Mouse (Mus musculus): ENCODE results near the gene Hoxb3. TPM values are rescaled to one million over a fixed set of nuclear protein-coding genes. Genes with fewer than 3 reads are reported as not detected.
A peak's percentile ranks its signal among the peaks of the same experiment; 100 is the strongest.

Gene Hoxb3
- 3.6 and 4.7 TPM in 2 replicates for polyA plus RNA-seq (2014; fragmentation: Nextera tagmentation; extraction: Ambion mirVana)

DNA sequence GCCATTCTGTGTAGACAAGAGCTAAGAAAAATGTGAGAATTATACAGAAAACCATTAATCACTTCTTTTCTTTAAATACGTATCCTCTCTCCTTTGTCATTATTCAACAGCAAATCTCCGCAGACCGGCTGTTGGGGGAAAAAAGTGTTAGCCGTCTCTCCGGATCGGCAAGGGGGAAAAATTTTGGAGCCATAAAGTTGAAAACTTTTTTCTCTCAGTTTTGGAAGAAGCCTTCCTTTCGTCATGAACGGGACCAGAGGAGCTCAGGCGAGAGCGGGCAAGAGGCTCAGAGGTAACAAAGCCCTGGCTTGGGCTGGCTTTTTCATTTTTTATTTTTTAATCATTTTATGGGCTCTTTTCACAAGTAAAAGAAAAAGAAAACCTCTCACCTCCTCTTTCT, at the start of gene Hoxb3:
Gene Hoxb3 (plus strand): TSS at position 173 of the 400 bp plus-strand sequence.
- H3K9me3 ChIP-seq (ENCODE audit: control insufficient read depth, low read depth, low read length): no peaks in the 10 kb centered on the region
- no peaks in the 10 kb centered on the region for H3K27me3 ChIP-seq (ENCODE audit: control insufficient read depth, insufficient read depth, low read length)
- peak within 1 kb of the TSS; percentile 95 for H3K4me2 ChIP-seq (replicated peaks; ENCODE audit: low read depth, low read length)
- peak within 1 kb of the TSS; percentile 100 for H3K27ac ChIP-seq (ENCODE audit: low read length)
- peaks cover 18% of the 10 kb centered on the region for H3K4me1 ChIP-seq (ENCODE audit: control insufficient read depth, insufficient read depth, low read length)
- peak within 1 kb of the TSS; percentile 70 for H3K4me3 ChIP-seq (ENCODE audit: low read depth, low read length)
- peak within 1 kb of the TSS; percentile 96 for H3K9ac ChIP-seq (replicated peaks; ENCODE audit: low read depth, low read length)
- H3K36me3 ChIP-seq (ENCODE audit: control insufficient read depth, insufficient read depth, low read length): peaks cover 5% of the 10 kb centered on the region; the same call in 1 of the 2 replicates
- no peak for ATAC-seq (ENCODE audit: insufficient number of reproducible peaks, insufficient read depth, low FRiP score, low read depth)
- WGBS: 8% methylated on average over 10 of the region's 10 CpGs

DNA sequence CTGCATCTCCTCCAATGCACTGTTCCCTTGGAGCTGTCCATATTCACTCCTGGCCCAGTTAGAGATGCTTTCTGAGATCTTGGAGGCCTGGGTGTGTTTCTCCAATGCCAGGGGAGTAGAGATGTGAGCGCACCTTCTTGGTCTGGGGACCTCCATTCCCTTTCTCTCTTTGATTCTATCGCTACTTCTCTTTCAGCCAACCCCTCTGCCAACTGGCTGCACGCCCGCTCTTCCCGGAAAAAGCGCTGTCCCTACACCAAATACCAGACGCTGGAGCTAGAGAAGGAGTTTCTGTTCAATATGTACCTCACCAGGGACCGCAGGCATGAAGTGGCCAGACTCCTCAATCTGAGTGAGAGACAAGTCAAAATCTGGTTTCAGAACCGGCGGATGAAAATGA, 48.7 kb upstream of the Hoxb3 start:
- Histone ChIP-seq H3K4me3 (ENCODE audit: low read depth, low read length) (no peak overlapping the region), H3K9ac (replicated peaks; ENCODE audit: low read depth, low read length) (no peak overlapping the region), H3K36me3 (ENCODE audit: control insufficient read depth, insufficient read depth, low read length) (no peaks in the 10 kb centered on the region), H3K27me3 (ENCODE audit: control insufficient read depth, insufficient read depth, low read length) (peaks cover 73% of the 10 kb centered on the region), H3K9me3 (ENCODE audit: control insufficient read depth, low read depth, low read length) (no peaks in the 10 kb centered on the region), H3K4me2 (replicated peaks; ENCODE audit: low read depth, low read length) (no peak overlapping the region), H3K4me1 (ENCODE audit: control insufficient read depth, insufficient read depth, low read length) (peaks cover 17% of the 10 kb centered on the region), H3K27ac (ENCODE audit: low read length) (no peak overlapping the region)
- 10% methylated on average over 10 of the region's 10 CpGs for WGBS
- no peak for ATAC-seq (ENCODE audit: insufficient number of reproducible peaks, insufficient read depth, low FRiP score, low read depth)

DNA sequence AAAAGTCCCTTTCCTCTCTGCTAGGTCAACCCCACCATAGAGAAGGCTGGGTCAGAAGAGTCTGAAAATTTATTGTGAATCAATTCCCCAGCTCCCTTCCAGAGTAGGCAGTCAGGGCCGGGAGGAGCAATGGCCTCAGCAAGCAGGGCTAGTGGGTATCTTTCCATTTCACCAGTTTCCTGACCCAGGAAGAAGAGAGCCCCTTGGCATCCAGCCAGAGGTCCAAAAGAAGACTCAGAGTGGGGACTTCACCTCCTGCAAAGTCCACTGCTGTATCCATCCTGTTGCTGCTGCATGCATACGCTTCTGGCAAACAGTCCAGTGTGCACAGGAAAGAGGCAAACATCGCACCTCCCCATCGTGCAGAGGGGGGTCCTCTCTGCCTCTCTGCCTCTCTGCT, 47.2 kb upstream of the Hoxb3 start:
- no peak for ATAC-seq (ENCODE audit: insufficient number of reproducible peaks, insufficient read depth, low FRiP score, low read depth)
- Histone ChIP-seq H3K36me3 (ENCODE audit: control insufficient read depth, insufficient read depth, low read length) (no peaks in the 10 kb centered on the region), H3K4me3 (ENCODE audit: low read depth, low read length) (no peak overlapping the region), H3K4me1 (ENCODE audit: control insufficient read depth, insufficient read depth, low read length) (peaks cover 16% of the 10 kb centered on the region), H3K27ac (ENCODE audit: low read length) (no peak overlapping the region), H3K9ac (replicated peaks; ENCODE audit: low read depth, low read length) (no peak overlapping the region), H3K4me2 (replicated peaks; ENCODE audit: low read depth, low read length) (no peak overlapping the region), H3K9me3 (ENCODE audit: control insufficient read depth, low read depth, low read length) (no peaks in the 10 kb centered on the region), H3K27me3 (ENCODE audit: control insufficient read depth, insufficient read depth, low read length) (peaks cover 65% of the 10 kb centered on the region)
- 18% methylated on average over 4 of the region's 4 CpGs for WGBS

DNA sequence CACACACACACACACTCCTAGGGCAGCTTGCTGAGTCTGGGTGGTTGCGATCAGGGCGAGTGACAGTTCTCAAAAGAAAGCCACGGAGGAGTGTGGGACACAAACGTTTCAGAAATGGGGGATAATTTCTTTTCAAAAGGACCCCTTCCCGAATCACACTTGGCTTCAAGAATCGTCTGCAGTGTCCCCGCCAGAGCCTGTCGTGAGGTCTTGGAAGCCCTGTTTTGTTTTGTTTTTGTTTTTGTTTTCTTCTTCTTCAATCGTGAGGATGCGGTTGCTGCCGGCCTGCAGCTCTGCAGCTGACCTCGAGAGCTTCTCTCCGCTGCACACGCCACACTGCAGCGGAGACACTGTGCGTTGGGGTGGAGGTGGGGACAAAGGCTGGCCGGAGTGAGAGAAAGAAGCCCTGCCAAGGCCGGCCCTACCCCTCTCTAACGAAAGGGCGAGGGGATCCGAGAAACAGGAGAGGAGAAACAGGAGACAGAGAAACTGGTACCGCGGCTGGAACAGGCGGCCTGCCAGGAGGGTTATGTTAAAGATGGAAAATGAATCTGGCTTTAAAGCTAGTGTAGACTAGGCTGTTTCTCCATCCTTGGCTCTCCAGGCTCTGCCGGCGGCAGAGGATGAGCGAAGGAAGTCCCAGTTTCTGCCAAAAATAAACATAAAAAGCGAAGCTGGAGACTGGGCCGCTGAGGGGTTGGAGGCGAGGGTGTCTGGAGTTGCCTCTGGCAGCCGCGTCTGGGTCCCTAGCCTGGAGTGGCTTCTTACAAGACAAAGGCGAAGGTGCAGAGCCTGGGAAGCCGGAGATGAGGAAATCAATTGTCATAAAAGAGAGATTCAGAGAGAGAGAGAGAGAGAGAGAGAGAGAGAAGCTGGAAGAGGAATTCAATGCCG, 45.7 kb upstream of the Hoxb3 start:
- peaks cover 3% of the 10 kb centered on the region; the same call in 1 of the 2 replicates for H3K4me1 ChIP-seq (ENCODE audit: control insufficient read depth, insufficient read depth, low read length)
- H3K9me3 ChIP-seq (ENCODE audit: control insufficient read depth, low read depth, low read length): no peaks in the 10 kb centered on the region
- H3K4me2 ChIP-seq (replicated peaks; ENCODE audit: low read depth, low read length): no peak overlapping the region
- ATAC-seq (ENCODE audit: insufficient number of reproducible peaks, insufficient read depth, low FRiP score, low read depth): no peak
- no peak overlapping the region for H3K4me3 ChIP-seq (ENCODE audit: low read depth, low read length)
- no peaks in the 10 kb centered on the region for H3K36me3 ChIP-seq (ENCODE audit: control insufficient read depth, insufficient read depth, low read length)
- peaks cover 58% of the 10 kb centered on the region for H3K27me3 ChIP-seq (ENCODE audit: control insufficient read depth, insufficient read depth, low read length)
- H3K27ac ChIP-seq (ENCODE audit: low read length): no peak overlapping the region
- WGBS: 6% methylated on average over 35 of the region's 35 CpGs
- no peak overlapping the region for H3K9ac ChIP-seq (replicated peaks; ENCODE audit: low read depth, low read length)

DNA sequence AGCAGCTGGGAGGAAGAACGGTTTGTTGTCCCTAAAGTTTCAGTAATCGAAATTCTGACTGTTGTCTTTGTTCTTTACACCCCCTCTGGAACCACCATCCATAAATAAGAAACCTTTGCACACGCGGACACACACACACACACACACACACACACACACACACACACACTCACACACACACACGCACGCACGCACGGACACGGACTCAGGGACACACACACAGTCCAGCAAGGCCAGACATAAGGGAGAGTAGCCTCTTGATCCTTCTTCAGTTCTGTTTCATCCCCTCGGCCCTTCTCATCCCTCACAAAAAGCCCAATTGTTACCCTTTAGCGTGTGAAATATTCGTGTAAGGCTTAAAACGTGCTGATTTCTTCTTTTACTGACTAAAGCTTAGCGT, 44.8 kb upstream of the Hoxb3 start:
- Histone ChIP-seq H3K4me3 (ENCODE audit: low read depth, low read length) (no peak overlapping the region), H3K9ac (replicated peaks; ENCODE audit: low read depth, low read length) (no peak overlapping the region), H3K27ac (ENCODE audit: low read length) (no peak overlapping the region), H3K4me1 (ENCODE audit: control insufficient read depth, insufficient read depth, low read length) (no peaks in the 10 kb centered on the region), H3K27me3 (ENCODE audit: control insufficient read depth, insufficient read depth, low read length) (peaks cover 52% of the 10 kb centered on the region), H3K4me2 (replicated peaks; ENCODE audit: low read depth, low read length) (no peak overlapping the region), H3K9me3 (ENCODE audit: control insufficient read depth, low read depth, low read length) (no peaks in the 10 kb centered on the region), H3K36me3 (ENCODE audit: control insufficient read depth, insufficient read depth, low read length) (no peaks in the 10 kb centered on the region)
- 20% methylated on average over 14 of the region's 14 CpGs for WGBS
- no peak for ATAC-seq (ENCODE audit: insufficient number of reproducible peaks, insufficient read depth, low FRiP score, low read depth)

DNA sequence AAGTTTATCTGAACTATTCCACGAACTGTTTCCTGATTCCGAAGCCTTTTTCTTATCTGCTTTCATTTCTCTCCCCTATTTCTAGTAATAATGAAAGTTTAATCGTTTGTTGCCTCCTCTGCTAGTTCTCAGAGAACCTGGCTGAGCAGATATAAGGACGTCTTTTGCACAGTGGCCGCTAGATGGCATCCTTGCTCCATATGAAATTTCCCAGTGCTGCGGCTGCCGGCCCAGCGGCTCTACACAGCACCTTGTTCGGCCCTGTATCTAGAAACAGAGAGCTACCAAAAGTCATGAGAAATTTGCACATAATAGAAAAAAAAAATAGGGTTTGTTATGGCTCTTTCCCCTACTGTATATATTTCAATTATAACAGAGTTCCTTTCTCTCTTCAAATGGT, 44.4 kb upstream of the Hoxb3 start:
- Histone ChIP-seq H3K27ac (ENCODE audit: low read length) (no peak overlapping the region), H3K27me3 (ENCODE audit: control insufficient read depth, insufficient read depth, low read length) (peaks cover 52% of the 10 kb centered on the region), H3K9ac (replicated peaks; ENCODE audit: low read depth, low read length) (no peak overlapping the region), H3K4me2 (replicated peaks; ENCODE audit: low read depth, low read length) (no peak overlapping the region), H3K4me3 (ENCODE audit: low read depth, low read length) (no peak overlapping the region), H3K4me1 (ENCODE audit: control insufficient read depth, insufficient read depth, low read length) (no peaks in the 10 kb centered on the region), H3K36me3 (ENCODE audit: control insufficient read depth, insufficient read depth, low read length) (no peaks in the 10 kb centered on the region), H3K9me3 (ENCODE audit: control insufficient read depth, low read depth, low read length) (no peaks in the 10 kb centered on the region)
- ATAC-seq (ENCODE audit: insufficient number of reproducible peaks, insufficient read depth, low FRiP score, low read depth): peak; percentile 63; the same call in 1 of the 2 replicates
- 2% methylated on average over 9 of the region's 9 CpGs for WGBS

DNA sequence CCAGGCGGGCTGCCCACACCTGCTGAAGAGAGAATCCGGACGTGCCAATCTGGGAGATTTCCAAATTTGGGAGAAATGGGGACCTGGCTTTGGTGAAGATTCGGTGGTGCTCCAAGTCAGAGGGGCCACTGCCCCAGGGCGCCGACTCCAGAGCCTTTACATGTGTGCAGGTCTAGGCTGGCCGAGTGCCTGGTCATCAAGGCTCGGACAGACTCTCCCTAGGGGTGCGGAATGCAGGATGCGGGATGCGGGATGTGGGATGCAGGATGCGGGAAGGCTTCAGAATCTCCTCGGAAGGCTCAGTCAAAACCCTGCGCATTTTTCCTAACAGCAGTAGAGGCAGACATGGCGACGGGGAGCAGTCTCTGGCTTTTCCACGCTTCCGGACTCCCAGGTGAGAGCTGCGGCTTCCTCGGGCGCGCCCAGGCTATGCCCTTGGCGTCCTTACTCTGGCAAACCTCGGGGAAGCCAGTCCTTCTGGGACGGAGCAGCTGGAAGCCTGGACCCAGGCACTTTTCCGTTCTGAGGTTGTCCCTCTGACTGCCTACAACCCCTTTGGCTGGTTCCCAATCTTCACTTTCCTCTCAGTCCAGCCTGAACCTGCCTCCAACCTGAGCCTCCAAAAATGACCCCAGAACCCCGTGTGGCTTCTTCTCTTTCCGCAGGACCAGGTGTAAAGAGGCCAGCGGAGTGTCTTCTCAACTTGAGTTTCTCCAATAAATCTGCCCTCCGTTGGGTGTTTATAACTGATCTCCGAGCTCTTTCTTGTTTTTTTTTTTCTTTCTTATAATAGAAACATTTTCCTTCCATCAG, 43.5 kb upstream of the Hoxb3 start:
- Histone ChIP-seq H3K4me1 (ENCODE audit: control insufficient read depth, insufficient read depth, low read length) (no peaks in the 10 kb centered on the region), H3K4me2 (replicated peaks; ENCODE audit: low read depth, low read length) (no peak overlapping the region; the same call in 1 of the 2 replicates), H3K9me3 (ENCODE audit: control insufficient read depth, low read depth, low read length) (no peaks in the 10 kb centered on the region), H3K36me3 (ENCODE audit: control insufficient read depth, insufficient read depth, low read length) (no peaks in the 10 kb centered on the region), H3K4me3 (ENCODE audit: low read depth, low read length) (no peak overlapping the region), H3K27me3 (ENCODE audit: control insufficient read depth, insufficient read depth, low read length) (peaks cover 43% of the 10 kb centered on the region), H3K27ac (ENCODE audit: low read length) (0 out of 2 replicates have a peak overlapping the region, but pooled peaks have one; percentile 6), H3K9ac (replicated peaks; ENCODE audit: low read depth, low read length) (no peak overlapping the region)
- no peak for ATAC-seq (ENCODE audit: insufficient number of reproducible peaks, insufficient read depth, low FRiP score, low read depth)
- 6% methylated on average over 31 of the region's 31 CpGs for WGBS

All from stomach, embryonic 14.5 days (tissue).